Mouse (Mus musculus) erythroblast, embryonic 14.5 days (primary cell): ENCODE results near the gene Zfp148.

Experiments
- GATA1 ChIP-seq: IDR thresholded peaks from 2 replicates; pipeline ENCODE4 v1.6.1; 2012; ENCODE audit warnings: low read length, inconsistent platforms, mixed read lengths
- TAL1 ChIP-seq: IDR thresholded peaks from 3 replicates; pipeline ENCODE4 v1.6.1; 2012; ENCODE audit warnings: low read length, inconsistent platforms, mixed read lengths

DNA sequence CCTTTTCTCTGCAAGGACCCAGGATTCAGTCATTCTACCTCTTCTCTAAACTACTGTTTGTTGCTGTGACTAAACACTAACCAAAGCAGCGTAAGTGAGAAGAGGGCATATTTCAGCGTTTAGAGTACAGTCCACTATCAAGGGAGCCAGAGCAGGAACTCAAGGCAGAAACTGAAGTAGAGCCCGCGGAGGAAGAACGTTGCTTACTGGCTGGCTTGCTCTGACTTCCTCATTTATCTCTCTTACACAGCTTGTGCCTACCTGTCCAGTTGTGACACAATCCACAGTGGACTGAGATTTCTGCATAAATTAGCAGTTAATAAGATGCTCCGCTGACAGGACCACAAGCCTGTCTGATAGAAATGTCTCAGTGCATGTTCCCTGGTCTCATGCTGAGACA, 93.7 kb downstream of the Zfp148 start:
- no peak for TF ChIP-seq GATA1
- no peak for TF ChIP-seq TAL1
